Mouse (Mus musculus) kidney, postnatal 0 days (tissue): ENCODE data around the gene Gm5799. TPM values are rescaled to one million over a fixed set of nuclear protein-coding genes. Genes with fewer than 3 reads are reported as not detected.
"Not testable (repeated sequence)": the region's sequence is repeated elsewhere in the genome, so short reads cannot be mapped to it uniquely, and the experiment has no call there.

Experiments
- ATAC-seq: fragments of 200-750 bp; cut with Nextera tagmentation; replicated peaks from 2 replicates; pipeline ENCODE4 v1.8.0; 2017; ENCODE audit warnings: low read depth, moderate number of reproducible peaks, moderate TSS enrichment, moderate library complexity; ENCODE audit not compliant: low FRiP score
- DNase-seq: peaks from one replicate; pipeline ENCODE4 v3.0.0-alpha.2; 2016; ENCODE audit warnings: low spot score
- H3K27ac ChIP-seq: fragments of 300-500 bp; sonication (generic); 2 replicates; pipeline ENCODE4 v1.5.1; 2014; ENCODE audit warnings: mild to moderate bottlenecking
- H3K27me3 ChIP-seq: fragments of 300-500 bp; sonication (generic); 2 replicates; pipeline ENCODE4 v1.6.1; 2014; ENCODE audit warnings: low read length, mixed read lengths; ENCODE audit not compliant: insufficient read depth
- H3K36me3 ChIP-seq: fragments of 300-500 bp; sonication (generic); 2 replicates; pipeline ENCODE4 v1.6.1; 2014; ENCODE audit warnings: low read length, mixed read lengths; ENCODE audit not compliant: insufficient read depth
- H3K4me1 ChIP-seq: fragments of 300-500 bp; sonication (generic); replicated peaks from 2 replicates; pipeline ENCODE4 v1.6.1; 2014; ENCODE audit warnings: antibody characterized with exemption, low read length, mixed read lengths; ENCODE audit not compliant: insufficient read depth
- H3K4me2 ChIP-seq: fragments of 300-500 bp; sonication (generic); 2 replicates; pipeline ENCODE4 v1.6.1; 2014; ENCODE audit warnings: mild to moderate bottlenecking, low read length, moderate library complexity, mixed read lengths
- H3K4me3 ChIP-seq: fragments of 300-500 bp; sonication (generic); replicated peaks from 2 replicates; pipeline ENCODE4 v1.5.1; 2014; ENCODE audit warnings: low read depth, low read length
- H3K9ac ChIP-seq: fragments of 300-500 bp; sonication (generic); 2 replicates; pipeline ENCODE4 v1.6.1; 2014; ENCODE audit warnings: low read depth, low read length
- H3K9me3 ChIP-seq: fragments of 300-500 bp; sonication (generic); replicated peaks from 2 replicates; pipeline ENCODE4 v1.6.1; 2016; ENCODE audit warnings: low read length, inconsistent platforms, mixed read lengths
- WGBS: fragments of 180-500 bp; shearing (Covaris S2); extraction: QIAGEN DNeasy Blood & Tissue Kit; methylation state at CpG from one replicate; pipeline ENCODE4 v1.1.7; 2014; 5-methylcytosine and 5-hydroxymethylcytosine counted together
- polyA plus RNA-seq: library from polyadenylated mRNA; unstranded; fragments of >200 nt; fragmentation: Nextera tagmentation; extraction: Ambion mirVana; gene quantifications from 2 replicates; pipeline ENCODE4 v1.2.1, GENCODE M21; 2015

The Gm5799 gene
- 0.12 TPM in 1 of 2 replicates, not detected in the other for polyA plus RNA-seq

DNA sequence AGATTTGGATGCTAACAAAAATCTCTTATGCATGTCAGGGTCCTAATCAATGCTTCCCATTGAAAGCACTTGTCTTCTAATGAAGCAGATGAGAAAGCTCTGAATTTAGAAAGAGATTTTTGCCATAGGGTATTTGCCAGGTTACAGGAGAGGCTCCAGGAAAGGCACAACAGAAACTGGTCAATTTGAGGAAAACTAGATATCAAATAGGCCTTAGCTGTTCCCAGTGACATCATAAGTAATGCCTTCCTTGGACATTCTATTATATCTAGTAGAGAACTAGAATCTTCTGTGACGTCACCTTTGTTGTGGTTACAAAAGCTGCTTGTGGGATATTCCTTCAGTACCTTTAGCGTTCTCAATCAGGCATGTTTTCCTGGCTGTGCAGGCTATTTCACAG, at the start of gene Gm5799:
Gm5799 (plus strand) TSS at position 301 of the 400 bp plus-strand sequence.
- H3K4me3 ChIP-seq, H3K27ac ChIP-seq, H3K27me3 ChIP-seq, H3K36me3 ChIP-seq, H3K9me3 ChIP-seq, ATAC-seq, DNase-seq, H3K4me2 ChIP-seq, H3K4me1 ChIP-seq, H3K9ac ChIP-seq: not testable (repeated sequence)
- 88% methylated on average over 1 of the region's 2 CpGs for WGBS

DNA sequence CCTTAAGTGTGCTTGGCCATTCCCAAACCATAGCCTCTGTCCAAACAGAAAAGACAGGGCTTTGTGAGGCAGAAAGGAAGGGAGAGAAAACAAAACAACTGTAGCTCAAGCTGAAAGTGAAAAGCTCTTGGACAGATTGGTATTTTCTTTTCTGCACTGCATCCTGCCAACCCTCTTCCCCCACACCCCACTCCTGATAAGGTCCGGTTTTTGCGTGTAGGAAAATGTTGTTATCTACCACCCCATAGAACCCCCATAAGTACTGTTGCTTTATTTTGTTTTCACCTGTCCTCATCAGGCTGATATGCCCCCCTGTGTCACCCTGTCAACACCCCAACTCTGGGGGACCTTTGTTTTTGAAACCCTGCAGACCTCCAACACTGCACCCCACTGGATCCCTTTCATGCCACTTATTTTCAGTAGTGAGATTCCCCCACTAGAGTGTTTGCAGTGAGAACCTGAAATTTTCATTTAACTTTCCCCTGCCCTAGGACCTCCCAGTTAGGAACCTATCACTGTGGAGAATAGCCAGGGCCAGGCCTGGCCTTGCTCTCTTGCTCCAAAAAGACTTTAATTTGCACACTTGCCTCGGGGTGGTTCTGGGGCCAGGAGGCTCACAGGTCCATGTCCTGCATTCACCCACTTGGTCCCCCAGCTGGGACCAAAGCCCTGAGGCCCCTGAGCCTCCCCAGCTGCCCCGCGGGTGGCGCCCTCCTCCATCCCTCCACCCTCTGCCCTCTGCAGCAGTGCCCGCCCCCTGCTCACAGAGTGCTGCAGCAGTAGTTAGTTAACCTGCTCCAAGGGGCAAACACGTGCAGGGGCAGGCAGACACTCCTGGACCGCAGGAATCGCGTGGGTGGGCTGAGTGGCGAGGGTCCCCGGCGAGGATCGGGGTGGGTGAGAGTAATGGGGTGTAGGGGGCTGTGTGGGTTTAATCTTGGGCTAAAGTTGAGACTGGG, 12.0 kb upstream of the Gm5799 start:
- not testable (repeated sequence) for H3K36me3 ChIP-seq, H3K27me3 ChIP-seq, H3K9me3 ChIP-seq, H3K4me2 ChIP-seq, DNase-seq, H3K4me3 ChIP-seq, H3K27ac ChIP-seq, H3K4me1 ChIP-seq, H3K9ac ChIP-seq
- peak; percentile 61 for ATAC-seq
- WGBS: 16% methylated on average over 14 of the region's 15 CpGs

DNA sequence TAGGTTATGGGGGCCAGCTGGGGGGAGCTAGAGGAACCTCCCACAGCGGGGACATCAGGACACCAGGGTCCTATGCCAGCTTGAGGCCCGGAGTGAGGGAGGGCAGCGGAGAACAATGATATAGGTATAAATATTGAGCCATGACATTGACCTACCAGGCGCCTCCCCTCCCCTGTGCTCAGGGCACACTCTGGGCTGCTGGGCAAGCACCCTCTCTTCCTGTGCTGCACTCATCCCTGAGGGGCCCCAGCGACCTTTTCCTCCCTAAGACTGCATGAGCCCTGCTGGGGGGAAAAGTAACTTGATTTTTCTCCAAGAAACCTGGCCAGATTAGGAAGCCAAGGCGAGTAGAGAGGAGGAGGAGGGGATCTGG, 11.4 kb upstream of the Gm5799 start:
- not testable (repeated sequence) for H3K4me2 ChIP-seq, H3K4me3 ChIP-seq, DNase-seq, H3K27ac ChIP-seq, H3K27me3 ChIP-seq, H3K36me3 ChIP-seq, H3K4me1 ChIP-seq, H3K9ac ChIP-seq, H3K9me3 ChIP-seq
- no CpG with 5 or more reads among the region's 6 CpGs for WGBS
- ATAC-seq: peak; percentile 59

DNA sequence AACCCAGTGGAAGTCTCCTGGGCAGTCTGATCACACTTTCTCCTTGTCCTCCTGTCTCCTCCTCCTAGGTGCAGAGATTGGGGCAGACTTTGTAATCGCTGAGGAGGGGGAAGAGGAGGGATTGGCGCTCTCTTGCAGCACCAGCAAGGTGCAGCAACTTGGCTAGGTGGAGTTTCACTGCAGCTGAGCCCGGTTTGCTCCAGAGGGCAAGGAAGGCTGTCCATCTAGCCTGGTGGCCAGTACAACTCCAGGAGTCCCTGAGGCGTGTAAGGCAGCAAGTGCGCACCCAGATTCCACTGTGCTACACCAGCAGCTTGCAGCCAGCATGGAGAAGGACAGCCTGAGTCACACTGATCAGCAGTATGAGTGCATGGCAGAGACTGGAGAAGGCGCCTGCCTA, 11.0 kb upstream of the Gm5799 start:
- not testable (repeated sequence) for H3K9me3 ChIP-seq, H3K4me1 ChIP-seq, H3K27ac ChIP-seq, H3K4me2 ChIP-seq, H3K27me3 ChIP-seq, H3K4me3 ChIP-seq, DNase-seq, H3K9ac ChIP-seq, H3K36me3 ChIP-seq
- WGBS: 41% methylated on average over 5 of the region's 6 CpGs
- peak; percentile 88 for ATAC-seq

DNA sequence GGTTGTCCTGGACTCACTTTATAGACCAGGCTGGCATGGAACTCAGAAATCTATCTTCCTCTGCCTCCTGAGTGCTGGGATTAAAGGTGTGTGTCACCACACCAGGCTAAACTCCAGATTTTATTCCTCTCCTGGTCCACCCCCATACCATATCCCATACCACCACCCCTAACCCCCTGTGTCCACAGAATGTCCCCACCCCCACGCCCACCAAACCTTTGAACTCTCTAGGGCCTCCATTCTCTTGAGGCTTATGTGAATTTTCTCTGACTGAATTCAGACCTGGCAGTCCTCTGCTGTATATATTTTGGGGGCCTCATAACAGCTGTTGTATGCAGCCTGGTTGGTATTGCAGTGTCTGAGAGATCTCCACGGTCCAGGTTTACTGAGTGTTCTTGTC, 5.2 kb upstream of the Gm5799 start:
- WGBS: 76% methylated on average over 2 of the region's 2 CpGs
- H3K4me3 ChIP-seq, H3K4me2 ChIP-seq, H3K27me3 ChIP-seq, ATAC-seq, H3K36me3 ChIP-seq, H3K27ac ChIP-seq, H3K9ac ChIP-seq, H3K9me3 ChIP-seq, DNase-seq, H3K4me1 ChIP-seq: not testable (repeated sequence)

DNA sequence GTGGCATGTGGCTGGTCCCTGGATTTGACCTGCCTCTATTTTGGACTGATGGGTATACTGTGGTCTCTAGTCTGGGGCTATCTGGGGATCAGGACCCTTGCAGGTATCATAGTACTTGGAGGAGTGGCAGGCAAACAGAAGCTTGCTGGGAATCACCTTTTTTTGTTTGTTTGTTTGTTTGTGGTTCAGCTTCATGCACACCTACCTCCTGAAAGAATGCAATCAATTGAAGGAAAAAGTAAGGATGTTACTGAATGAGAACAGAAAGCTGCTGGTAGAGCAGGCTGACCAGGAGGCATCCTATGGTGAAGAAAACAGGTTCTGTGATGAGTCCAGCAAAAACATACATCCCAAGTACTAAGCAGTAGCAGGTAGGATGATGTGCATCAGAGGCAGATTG, 2.9 kb downstream of the Gm5799 start:
- ATAC-seq, DNase-seq, H3K9me3 ChIP-seq, H3K4me1 ChIP-seq, H3K4me3 ChIP-seq, H3K36me3 ChIP-seq, H3K27ac ChIP-seq, H3K27me3 ChIP-seq, H3K4me2 ChIP-seq, H3K9ac ChIP-seq: not testable (repeated sequence)

DNA sequence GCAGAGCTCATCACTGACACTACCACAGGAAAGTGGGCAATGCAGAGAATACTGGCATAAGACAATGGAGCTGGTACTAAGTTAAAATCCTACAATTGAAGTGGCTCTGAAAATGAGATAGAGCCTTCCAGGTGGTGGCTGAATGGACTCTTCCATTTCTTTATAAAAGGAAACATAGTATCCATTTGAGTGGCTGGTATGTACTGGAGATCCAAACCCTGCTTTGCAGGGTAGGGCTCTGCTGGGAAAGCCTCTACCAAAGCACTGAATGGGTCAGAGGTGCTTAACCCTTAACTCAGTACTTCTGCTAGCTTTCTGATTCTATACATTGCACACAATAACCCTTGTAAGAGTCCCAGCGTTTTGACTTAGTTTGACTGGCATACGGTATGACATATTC, 8.9 kb downstream of the Gm5799 start:
- not testable (repeated sequence) for H3K27me3 ChIP-seq, H3K4me1 ChIP-seq, H3K9me3 ChIP-seq, DNase-seq, H3K27ac ChIP-seq, H3K4me3 ChIP-seq, ATAC-seq, H3K4me2 ChIP-seq, H3K36me3 ChIP-seq, H3K9ac ChIP-seq
- WGBS: 93% methylated on average over 2 of the region's 2 CpGs

DNA sequence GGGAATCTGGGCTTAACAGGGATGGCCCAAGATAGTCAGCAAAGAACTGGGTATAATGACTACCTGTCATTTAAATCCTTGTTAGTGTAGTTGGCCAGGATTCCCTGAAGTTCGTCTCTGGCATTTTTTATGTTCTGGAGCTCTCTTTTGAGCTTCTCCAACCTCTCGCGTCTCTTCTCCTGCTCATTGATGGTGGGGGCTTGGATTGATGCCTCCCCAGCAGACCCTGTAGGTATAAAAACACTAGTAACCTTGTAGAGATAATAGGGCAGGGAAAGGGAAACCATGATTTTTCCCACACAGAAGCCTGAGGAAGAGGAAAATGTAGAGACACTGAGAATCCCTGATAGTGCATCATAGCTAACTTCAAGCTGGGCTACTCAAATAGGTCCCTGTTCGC, 34.6 kb downstream of the Gm5799 start:
- not testable (repeated sequence) for H3K4me2 ChIP-seq, H3K9me3 ChIP-seq, H3K27ac ChIP-seq, H3K27me3 ChIP-seq, H3K9ac ChIP-seq, DNase-seq, H3K36me3 ChIP-seq, H3K4me1 ChIP-seq, H3K4me3 ChIP-seq, ATAC-seq
- WGBS: 100% methylated on average over 4 of the region's 4 CpGs

DNA sequence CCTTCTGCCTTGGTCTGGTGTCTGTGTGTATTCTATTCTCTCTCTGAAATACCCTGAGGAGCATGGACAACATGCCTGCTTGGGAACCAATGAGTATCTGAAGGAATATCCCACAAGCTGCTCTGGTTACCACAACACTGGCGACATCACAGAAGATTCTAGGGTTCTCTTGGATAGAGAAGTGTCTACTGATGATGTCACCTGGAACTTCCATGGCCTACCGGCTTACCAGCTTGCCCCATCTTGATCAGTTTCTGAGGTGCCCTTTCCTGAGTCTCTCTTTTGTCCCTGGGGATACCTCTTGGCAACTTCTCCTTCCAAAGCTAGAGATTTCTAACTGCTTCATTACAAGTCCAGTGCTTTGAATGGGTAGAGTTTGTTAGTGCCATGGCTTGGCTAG, 35.7 kb downstream of the Gm5799 start, which contains the start of gene Gm17654:
Gm17654 (minus strand) TSS at position 101 of the 400 bp plus-strand sequence.
- H3K4me2 ChIP-seq, H3K4me1 ChIP-seq, H3K27me3 ChIP-seq, ATAC-seq, H3K9me3 ChIP-seq, H3K9ac ChIP-seq, H3K36me3 ChIP-seq, H3K4me3 ChIP-seq, DNase-seq, H3K27ac ChIP-seq: not testable (repeated sequence)
- 83% methylated on average over 1 of the region's 2 CpGs for WGBS
